Mouse (Mus musculus) liver, embryonic 14.5 days (tissue): Measurements from ENCODE around the gene Jund. TPM values are rescaled to one million over a fixed set of nuclear protein-coding genes. Genes with fewer than 3 reads are reported as not detected.

Source experiments
- ATAC-seq: fragments of 200-750 bp; cut with Nextera tagmentation; 2 replicates; pipeline ENCODE4 v1.8.0; 2017; ENCODE audit warnings: moderate number of reproducible peaks, mild to moderate bottlenecking, moderate library complexity; ENCODE audit not compliant: insufficient read depth
- DNase-seq, 3 experiments: peaks; one replicate each; pipeline ENCODE4 v3.0.0-alpha.2; 2012 to 2013; ENCODE audit warnings: low read depth in 3 of 3, low spot score in 3 of 3
- H3K27ac ChIP-seq: fragments of 300-500 bp; sonication (generic); 2 replicates; pipeline ENCODE4 v1.5.1; 2014; ENCODE audit warnings: moderate library complexity, mild to moderate bottlenecking, control low read depth, inconsistent platforms
- H3K27me3 ChIP-seq: fragments of 300-500 bp; sonication (generic); 2 replicates; pipeline ENCODE4 v1.6.1; 2014; ENCODE audit warnings: mild to moderate bottlenecking, low read length, moderate library complexity; ENCODE audit not compliant: control insufficient read depth, insufficient read depth
- H3K36me3 ChIP-seq: fragments of 300-500 bp; sonication (generic); replicated peaks from 2 replicates; pipeline ENCODE4 v1.6.1; 2014; ENCODE audit warnings: low read depth; ENCODE audit not compliant: control insufficient read depth, insufficient read depth
- H3K4me1 ChIP-seq, 2 experiments: fragments of 200-500 bp in 1 of 2; fragments of 300-500 bp in 1 of 2; sonication (generic) in 1 of 2; replicated peaks; 2 replicates each; pipeline ENCODE4 v1.6.1; 2012 to 2014; ENCODE audit warnings: antibody characterized with exemption in 1 of 2, inconsistent platforms in 1 of 2, low read length in 1 of 2; ENCODE audit not compliant: control insufficient read depth in 2 of 2, insufficient read depth in 2 of 2
- H3K4me2 ChIP-seq: fragments of 300-500 bp; sonication (generic); 2 replicates; pipeline ENCODE4 v1.6.1; 2014; ENCODE audit warnings: low read depth, mild to moderate bottlenecking, control low read depth, moderate library complexity
- H3K4me3 ChIP-seq, 2 experiments: fragments of 200-500 bp in 1 of 2; fragments of 300-500 bp in 1 of 2; sonication (generic) in 1 of 2; 2 replicates each; pipeline ENCODE4 v1.5.1; 2012 to 2014; ENCODE audit warnings: low read depth in 2 of 2, low read length in 2 of 2, mild to moderate bottlenecking in 2 of 2, control low read depth in 1 of 2, inconsistent platforms in 1 of 2, moderate library complexity in 1 of 2; ENCODE audit not compliant: insufficient read depth in 1 of 2
- H3K9ac ChIP-seq: fragments of 300-500 bp; sonication (generic); replicated peaks from 2 replicates; pipeline ENCODE4 v1.6.1; 2014; ENCODE audit warnings: mild to moderate bottlenecking, control low read depth, moderate library complexity
- H3K9me3 ChIP-seq: fragments of 300-500 bp; sonication (generic); 2 replicates; pipeline ENCODE4 v1.6.1; 2016; ENCODE audit warnings: low read length, mixed read lengths; ENCODE audit not compliant: control insufficient read depth
- CTCF ChIP-seq: IDR thresholded peaks from 2 replicates; pipeline ENCODE4 v1.5.1; 2016; ENCODE audit warnings: antibody characterized with exemption, low read depth, control low read depth
- EP300 ChIP-seq: IDR thresholded peaks from 2 replicates; pipeline ENCODE4 v1.6.1; 2016; ENCODE audit warnings: antibody characterized with exemption, low read depth
- WGBS: fragments of 180-500 bp; shearing (Covaris S2); extraction: QIAGEN DNeasy Blood & Tissue Kit; methylation state at CpG from one replicate; pipeline ENCODE4 v1.1.7; 2014; ENCODE audit not compliant: insufficient replicate concordance; 5-methylcytosine and 5-hydroxymethylcytosine counted together
- polyA plus RNA-seq, 2 experiments: library from polyadenylated mRNA; depleted of rRNA in 1 of 2; stranded (reverse) in 1 of 2; unstranded in 1 of 2; fragments of >200 nt; fragmentation: Nextera tagmentation in 1 of 2; extraction: Ambion mirVana in 1 of 2; gene quantifications; 2 replicates each; pipeline versions ENCODE4 v1.2.1 to v1.2.3; 2012 to 2014

The Jund gene
- polyA plus RNA-seq, 2 experiments: 20.3 to 29.4 TPM

- Histone ChIP-seq H3K27me3 (no peaks in the 10 kb centered on the region), H3K4me3 (no peak overlapping the region), H3K4me2 (no peak overlapping the region), H3K9ac (no peak overlapping the region), H3K4me1 (peaks cover 7 to 15% of the 10 kb centered on the region in 2 experiments), H3K36me3 (peaks cover 6% of the 10 kb centered on the region), H3K27ac (no peak overlapping the region), H3K9me3 (no peaks in the 10 kb centered on the region)
- TF ChIP-seq EP300: no peak
- no peak for TF ChIP-seq CTCF
- WGBS: 67% methylated on average over 2 of the region's 2 CpGs
- DNase-seq (no peak), ATAC-seq (no peak)
Measured at GRCm38 (mm10) chr8:70655469-70655868, 43.3 kb upstream of the Jund start.

- WGBS: 79% methylated on average over 13 of the region's 13 CpGs
- ATAC-seq: no peak
Measured at GRCm38 (mm10) chr8:70656193-70656790, 42.5 kb upstream of the Jund start.

GRCm38 (mm10) chr8:70657214-70657613 is 41.5 kb upstream of the Jund start:
- no peak for ATAC-seq
- TF ChIP-seq CTCF (no peak), EP300 (no peak)
- DNase-seq: no peak
- no peak overlapping the region for H3K4me2 ChIP-seq
- H3K4me1 ChIP-seq: peaks cover 11 to 24% of the 10 kb centered on the region in 2 experiments
- H3K4me3 ChIP-seq: no peak overlapping the region
- no peaks in the 10 kb centered on the region for H3K9me3 ChIP-seq
- no peak overlapping the region for H3K27ac ChIP-seq
- no peak overlapping the region for H3K9ac ChIP-seq
- H3K27me3 ChIP-seq: no peaks in the 10 kb centered on the region
- WGBS: 82% methylated on average over 3 of the region's 3 CpGs
- H3K36me3 ChIP-seq: no peaks in the 10 kb centered on the region; the same call in 1 of the 2 replicates

More at GRCm38 (mm10) chr8:70656193-70656790, 42.5 kb upstream of the Jund start:
- no peaks in the 10 kb centered on the region for H3K9me3 ChIP-seq
- DNase-seq: no peak
- H3K4me1 ChIP-seq: peaks cover 11 to 21% of the 10 kb centered on the region in 2 experiments
- H3K27me3 ChIP-seq: no peaks in the 10 kb centered on the region
- no peak overlapping the region for H3K9ac ChIP-seq
- no peak overlapping the region for H3K4me3 ChIP-seq
- H3K27ac ChIP-seq: no peak overlapping the region
- no peak for TF ChIP-seq CTCF
- TF ChIP-seq EP300: no peak
- H3K4me2 ChIP-seq: no peak overlapping the region
- peaks cover 4% of the 10 kb centered on the region for H3K36me3 ChIP-seq

GRCm38 (mm10) chr8:70657739-70658138 is 41.0 kb upstream of the Jund start:
- TF ChIP-seq EP300: no peak
- no peak for TF ChIP-seq CTCF
- H3K9me3 ChIP-seq: no peaks in the 10 kb centered on the region
- ATAC-seq (no peak), DNase-seq (no peak)
- H3K4me2 ChIP-seq: peak overlapping the region; percentile 14; the same call in 1 of the 2 replicates
- no peak overlapping the region for H3K9ac ChIP-seq
- no peaks in the 10 kb centered on the region; the same call in 1 of the 2 replicates for H3K36me3 ChIP-seq
- no peak overlapping the region for H3K4me3 ChIP-seq
- peaks cover 11 to 24% of the 10 kb centered on the region in 2 experiments for H3K4me1 ChIP-seq
- H3K27me3 ChIP-seq: no peaks in the 10 kb centered on the region
- no peak overlapping the region for H3K27ac ChIP-seq
- 76% methylated on average over 2 of the region's 2 CpGs for WGBS

GRCm38 (mm10) chr8:70658897-70659603 is 39.7 kb upstream of the Jund start:
- Histone ChIP-seq H3K9ac (peak overlapping the region; percentile 89), H3K27me3 (no peaks in the 10 kb centered on the region), H3K4me2 (peak overlapping the region; percentile 97), H3K27ac (peak overlapping the region; percentile 74), H3K9me3 (no peaks in the 10 kb centered on the region), H3K4me1 (peaks cover 11 to 24% of the 10 kb centered on the region in 2 experiments), H3K4me3 (peak overlapping the region; percentile 82 to 84), H3K36me3 (no peaks in the 10 kb centered on the region; the same call in 1 of the 2 replicates)
- ATAC-seq: peak; percentile 69
- WGBS: 2% methylated on average over 31 of the region's 31 CpGs
- TF ChIP-seq EP300 (no peak), CTCF (no peak)
- DNase-seq: no peak
